Mouse (Mus musculus) ES-Bruce4 (cell line): ENCODE results near the gene Lrrc25. TPM values are rescaled to one million over a fixed set of nuclear protein-coding genes. Genes with fewer than 3 reads are reported as not detected.

Source experiments
- H3K27ac ChIP-seq: 2 replicates; pipeline ENCODE4 v1.5.1; 2012; ENCODE audit warnings: low read length, inconsistent platforms; ENCODE audit not compliant: insufficient read depth
- H3K27me3 ChIP-seq: 2 replicates; pipeline ENCODE4 v1.6.1; 2012; ENCODE audit warnings: mild to moderate bottlenecking, low read length, inconsistent platforms; ENCODE audit not compliant: control insufficient read depth, poor library complexity, insufficient read depth, severe bottlenecking
- H3K36me3 ChIP-seq: 2 replicates; pipeline ENCODE4 v1.6.1; 2012; ENCODE audit warnings: inconsistent platforms, mild to moderate bottlenecking, low read length, moderate library complexity; ENCODE audit not compliant: control insufficient read depth, poor library complexity, insufficient read depth, severe bottlenecking
- H3K4me1 ChIP-seq: one replicate; pipeline ENCODE4 v1.8.1; 2011; ENCODE audit warnings: low read length; ENCODE audit not compliant: control insufficient read depth, insufficient read depth
- H3K4me3 ChIP-seq: 2 replicates; pipeline ENCODE4 v1.5.1; 2011; ENCODE audit warnings: low read depth, mild to moderate bottlenecking, low read length
- H3K9ac ChIP-seq: 2 replicates; pipeline ENCODE4 v1.6.1; 2012; ENCODE audit warnings: low read depth, mild to moderate bottlenecking, inconsistent platforms; ENCODE audit not compliant: poor library complexity, severe bottlenecking
- H3K9me3 ChIP-seq: replicated peaks from 2 replicates; pipeline ENCODE4 v1.6.1; 2012; ENCODE audit warnings: mild to moderate bottlenecking, low read length, inconsistent platforms; ENCODE audit not compliant: control insufficient read depth, poor library complexity, insufficient read depth, severe bottlenecking
- CTCF ChIP-seq: IDR thresholded peaks from one replicate; pipeline ENCODE4 v1.8.1; 2011; ENCODE audit warnings: low read depth, low read length
- EP300 ChIP-seq: IDR thresholded peaks from 2 replicates; pipeline ENCODE4 v1.6.1; 2011; ENCODE audit warnings: low read depth, low read length; ENCODE audit not compliant: insufficient read depth
- POLR2A ChIP-seq: IDR thresholded peaks from one replicate; pipeline ENCODE4 v1.8.1; 2011; ENCODE audit warnings: low read length; ENCODE audit not compliant: insufficient read depth
- polyA plus RNA-seq: library from polyadenylated mRNA; stranded (reverse); fragments of >200 nt; gene quantifications from 2 replicates; pipeline ENCODE4 v1.2.4, GENCODE M21; 2011; ENCODE audit warnings: low read depth; ENCODE audit not compliant: missing spikeins, insufficient read depth, insufficient read length

Gene Lrrc25
- polyA plus RNA-seq, 1 experiment, result not detected

DNA sequence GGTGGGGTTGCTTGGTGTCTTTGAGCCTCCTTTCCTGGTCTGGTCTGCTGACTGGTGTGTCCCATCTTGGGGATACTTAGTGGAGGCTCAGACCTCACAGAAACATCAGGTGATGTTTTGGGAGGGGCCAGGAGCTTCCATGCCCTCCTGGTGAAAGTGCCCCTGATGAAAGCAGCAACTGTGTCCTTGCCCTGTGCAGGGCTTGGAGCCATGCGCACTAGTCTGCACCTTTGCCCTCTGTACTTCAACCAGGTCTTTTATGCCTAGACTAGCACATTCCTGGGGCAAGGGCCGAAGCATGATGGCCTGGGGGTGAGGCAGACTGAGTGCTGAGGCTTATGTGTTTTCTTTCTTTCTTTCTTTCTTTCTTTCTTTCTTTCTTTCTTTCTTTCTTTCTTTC, 49.6 kb downstream of the Lrrc25 start:
- Histone ChIP-seq H3K27ac (peak overlapping the region; percentile 35), H3K4me1 (peaks cover 9% of the 10 kb centered on the region), H3K9me3 (no peaks in the 10 kb centered on the region), H3K36me3 (no peaks in the 10 kb centered on the region), H3K9ac (no peak overlapping the region), H3K4me3 (no peak overlapping the region), H3K27me3 (no peaks in the 10 kb centered on the region)
- TF ChIP-seq POLR2A, result no peak

DNA sequence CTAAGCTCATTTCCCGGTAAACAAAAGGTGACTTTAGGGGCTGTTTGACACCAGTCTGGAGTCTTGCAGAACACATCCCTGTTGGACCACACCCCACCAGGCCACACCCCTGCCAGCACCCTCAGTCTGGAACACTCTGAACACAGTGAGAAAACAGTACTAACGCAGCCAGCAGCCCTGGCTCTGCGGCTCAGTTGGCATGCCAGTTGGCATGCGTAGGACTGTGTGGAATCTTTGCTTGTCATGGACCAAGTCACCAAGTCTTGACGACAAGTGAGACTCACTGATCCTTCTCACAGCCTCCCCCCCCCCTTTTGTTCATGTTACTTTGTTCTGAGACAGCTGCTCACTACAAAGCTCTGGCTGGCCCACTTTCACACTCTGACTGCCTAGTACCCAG, 51.1 kb downstream of the Lrrc25 start:
- no peaks in the 10 kb centered on the region for H3K9me3 ChIP-seq
- H3K36me3 ChIP-seq, result no peaks in the 10 kb centered on the region
- H3K4me1 ChIP-seq, result peaks cover 12% of the 10 kb centered on the region
- H3K9ac ChIP-seq, result no peak overlapping the region
- no peak overlapping the region for H3K4me3 ChIP-seq
- H3K27ac ChIP-seq, result peak overlapping the region; percentile 62
- no peak for TF ChIP-seq POLR2A
- no peak for TF ChIP-seq EP300
- no peak for TF ChIP-seq CTCF
- H3K27me3 ChIP-seq, result no peaks in the 10 kb centered on the region

Other genes with a start within 250 kb of the Lrrc25 start
- 1.4 and 2.0 TPM in 2 replicates for gene Comp, start 242.6 kb upstream of the Lrrc25 start, polyA plus RNA-seq
- gene Crtc1, start 176.6 kb upstream of the Lrrc25 start, polyA plus RNA-seq, result 7.7 and 9.6 TPM in 2 replicates
- gene Klhl26, start 139.2 kb upstream of the Lrrc25 start, polyA plus RNA-seq, result 27.4 and 33.7 TPM in 2 replicates
- 3.3 and 4.2 TPM in 2 replicates for gene Tmem59l, start 128.8 kb upstream of the Lrrc25 start, polyA plus RNA-seq
- 6.1 and 7.5 TPM in 2 replicates for gene Crlf1, start 123.0 kb upstream of the Lrrc25 start, polyA plus RNA-seq
- 40.0 and 43.7 TPM in 2 replicates for gene Rex1bd, start 109.4 kb upstream of the Lrrc25 start, polyA plus RNA-seq
- 1,157 and 1,272 TPM in 2 replicates for gene Uba52, start 105.4 kb upstream of the Lrrc25 start, polyA plus RNA-seq
- 80.5 and 87.3 TPM in 2 replicates for gene Fkbp8, start 88.4 kb upstream of the Lrrc25 start, polyA plus RNA-seq
- 57.4 and 63.5 TPM in 2 replicates for gene Kxd1, start 88.2 kb upstream of the Lrrc25 start, polyA plus RNA-seq
- gene Ell, start 76.7 kb upstream of the Lrrc25 start, polyA plus RNA-seq, result 12.4 and 13.2 TPM in 2 replicates
- gene Isyna1, start 21.8 kb upstream of the Lrrc25 start, polyA plus RNA-seq, result 61.5 and 72.3 TPM in 2 replicates
- gene Ssbp4, start 7.3 kb upstream of the Lrrc25 start, polyA plus RNA-seq, result 49.9 and 50.2 TPM in 2 replicates
- gene Gdf15, start 16.3 kb downstream of the Lrrc25 start, polyA plus RNA-seq, result 1.9 and 2.1 TPM in 2 replicates
- gene Pgpep1, start 44.2 kb downstream of the Lrrc25 start, polyA plus RNA-seq, result 30.2 and 44.4 TPM in 2 replicates
- gene Lsm4, start 57.1 kb downstream of the Lrrc25 start, polyA plus RNA-seq, result 211 TPM in 2 replicates
- gene Jund, start 82.8 kb downstream of the Lrrc25 start, polyA plus RNA-seq, result 56.6 and 66.4 TPM in 2 replicates
- not detected in 2 replicates for gene Iqcn, start 87.3 kb downstream of the Lrrc25 start, polyA plus RNA-seq
- 0.99 and 2.5 TPM in 2 replicates for gene Gm3336, start 102.4 kb downstream of the Lrrc25 start, polyA plus RNA-seq
- gene Pde4c, start 107.6 kb downstream of the Lrrc25 start, polyA plus RNA-seq, result 1.9 and 2.3 TPM in 2 replicates
- gene Rab3a, start 138.5 kb downstream of the Lrrc25 start, polyA plus RNA-seq, result 6.2 and 6.3 TPM in 2 replicates
- gene Mpv17l2, start 144.8 kb downstream of the Lrrc25 start, polyA plus RNA-seq, result 17.7 and 19.1 TPM in 2 replicates
- gene Pik3r2, start 160.6 kb downstream of the Lrrc25 start, polyA plus RNA-seq, result 20.1 and 25.1 TPM in 2 replicates
- 9.1 and 10.9 TPM in 2 replicates for gene Mast3, start 188.9 kb downstream of the Lrrc25 start, polyA plus RNA-seq
- gene Il12rb1, start 192.3 kb downstream of the Lrrc25 start, polyA plus RNA-seq, result 1.1 and 2.0 TPM in 2 replicates
- 11.1 and 12.1 TPM in 2 replicates for gene Arrdc2, start 223.6 kb downstream of the Lrrc25 start, polyA plus RNA-seq
- gene Kcnn1, start 247.1 kb downstream of the Lrrc25 start, polyA plus RNA-seq, result 3.2 and 3.5 TPM in 2 replicates